Mouse (Mus musculus) layer of hippocampus, adult 11-12 months (tissue): ENCODE data around the gene Slc25a42.

Experiments used
- DNase-seq: peaks from one replicate; pipeline ENCODE4 v3.0.0; 2022; ENCODE audit warnings: low spot score

Slc25a42 gene

GRCm38 (mm10) chr8:70215092-70215491, 3.0 kb upstream of the Slc25a42 start:
- DNase-seq, result no peak

DNA sequence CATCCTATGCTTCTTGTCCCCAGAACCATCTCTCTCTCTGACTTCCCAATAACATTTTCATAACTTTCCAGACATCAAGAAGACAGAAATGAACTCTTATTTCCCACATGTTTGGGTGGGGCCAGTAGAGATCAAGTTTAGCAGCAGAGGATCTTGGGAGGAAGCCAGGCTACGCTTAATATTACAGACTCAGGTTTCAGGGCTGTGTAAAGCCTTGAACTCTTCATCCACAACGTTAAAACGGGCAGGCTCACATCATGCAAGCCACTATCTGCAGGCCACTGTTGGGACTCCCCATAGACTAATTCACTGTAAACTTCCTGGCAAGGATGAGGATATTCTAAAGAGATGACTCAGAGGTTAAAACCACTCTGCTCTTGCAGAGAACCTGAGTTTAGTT, 2.3 kb upstream of the Slc25a42 start:
- DNase-seq, result no peak

GRCm38 (mm10) chr8:70211726-70212111, 386 bp downstream of the Slc25a42 start:
- DNase-seq, result no peak

GRCm38 (mm10) chr8:70211275-70211674, 830 bp downstream of the Slc25a42 start:
- no peak for DNase-seq

GRCm38 (mm10) chr8:70210538-70210937, 1.6 kb downstream of the Slc25a42 start:
- DNase-seq, result no peak

DNA sequence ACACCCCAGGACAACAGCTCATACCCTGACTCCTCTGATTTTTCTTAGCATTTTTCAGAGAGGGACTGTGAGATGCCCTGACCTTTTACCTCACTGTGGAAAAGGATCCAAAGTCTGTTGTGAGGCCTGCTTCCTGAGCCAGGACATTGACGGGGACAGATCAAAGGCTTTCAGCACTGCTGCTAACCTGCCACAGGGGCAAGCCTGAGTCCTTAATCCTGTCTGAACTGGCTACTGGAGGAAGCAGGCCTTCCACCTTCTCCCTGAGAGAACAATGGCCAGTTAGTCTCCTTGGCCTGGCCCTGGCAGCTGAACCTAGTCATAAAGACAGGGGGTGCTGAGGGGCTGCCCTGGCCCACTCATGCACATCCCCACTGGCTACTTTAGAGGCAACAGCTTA, 4.0 kb downstream of the Slc25a42 start:
- no peak for DNase-seq

DNA sequence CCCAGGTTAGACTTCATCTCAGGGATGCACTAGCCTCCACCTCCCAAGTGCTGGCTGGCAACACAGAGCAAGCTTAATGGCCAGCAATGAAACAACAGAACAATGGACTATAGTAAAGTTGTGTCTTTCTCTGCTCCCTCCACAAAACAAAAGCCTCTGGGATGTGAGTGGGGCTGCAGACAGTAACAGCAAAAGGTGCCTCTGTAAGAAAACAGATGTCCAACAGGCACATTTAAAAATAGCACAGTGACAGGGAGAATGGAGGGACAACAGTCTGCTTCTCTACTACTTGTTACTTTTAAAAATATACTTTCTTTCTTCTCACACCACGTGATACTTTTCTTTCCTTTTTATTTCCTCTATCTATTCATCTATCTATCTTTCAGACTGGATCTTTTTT, 7.3 kb downstream of the Slc25a42 start:
- no peak for DNase-seq

- no peak for DNase-seq
Observed at GRCm38 (mm10) chr8:70203072-70203471, 9.0 kb downstream of the Slc25a42 start.

DNA sequence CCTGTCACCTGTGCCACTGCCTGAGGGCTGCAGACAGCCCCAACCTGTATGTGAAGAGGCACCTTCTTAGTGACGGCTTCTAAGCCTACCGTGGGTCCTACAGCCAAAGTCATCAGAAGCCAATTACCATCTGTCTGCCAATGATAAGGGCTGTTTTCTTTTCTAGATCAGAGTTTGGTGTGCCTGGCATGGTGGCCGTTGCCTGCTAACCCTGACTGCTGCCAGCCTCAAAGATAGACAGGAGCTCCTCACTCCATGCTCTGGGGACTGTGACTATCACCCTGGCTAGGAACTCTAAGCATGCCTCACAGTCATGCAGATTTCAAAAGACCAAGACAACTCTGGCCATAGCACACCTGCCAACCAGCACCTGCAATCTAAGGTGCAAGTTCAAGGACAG, 10.7 kb downstream of the Slc25a42 start:
- no peak for DNase-seq

DNA sequence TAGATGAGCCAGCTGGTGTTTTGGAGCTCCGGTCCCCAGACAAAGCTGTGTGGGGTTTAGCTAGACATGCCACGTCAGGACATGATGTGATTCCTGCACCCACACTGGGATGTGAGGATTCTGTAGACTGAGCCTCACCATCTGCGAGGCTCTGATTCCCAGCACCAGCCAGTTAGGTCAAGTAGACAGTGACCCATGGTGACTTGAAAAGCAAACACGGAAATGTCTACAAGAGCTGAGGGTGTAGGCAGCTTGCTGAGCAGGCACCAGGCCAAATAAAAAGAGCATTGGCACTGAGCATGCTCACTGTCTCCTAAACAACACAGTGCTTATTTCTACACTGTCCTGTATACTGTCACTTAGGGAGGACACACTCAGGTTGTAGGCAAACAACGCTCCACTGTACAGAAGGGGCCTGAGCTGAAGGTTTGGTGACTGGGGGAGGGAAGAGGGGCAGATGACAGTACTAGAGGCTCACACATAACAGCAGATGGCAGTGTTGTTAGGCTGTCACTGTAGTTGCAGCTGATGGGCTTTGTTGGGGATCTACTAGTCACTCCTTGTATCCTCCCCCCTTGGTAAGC, 11.9 kb downstream of the Slc25a42 start:
- peak; percentile 72 for DNase-seq

GRCm38 (mm10) chr8:70197603-70198002, 14.5 kb downstream of the Slc25a42 start:
- no peak for DNase-seq

GRCm38 (mm10) chr8:70195762-70196161, 16.3 kb downstream of the Slc25a42 start:
- DNase-seq, result no peak

DNA sequence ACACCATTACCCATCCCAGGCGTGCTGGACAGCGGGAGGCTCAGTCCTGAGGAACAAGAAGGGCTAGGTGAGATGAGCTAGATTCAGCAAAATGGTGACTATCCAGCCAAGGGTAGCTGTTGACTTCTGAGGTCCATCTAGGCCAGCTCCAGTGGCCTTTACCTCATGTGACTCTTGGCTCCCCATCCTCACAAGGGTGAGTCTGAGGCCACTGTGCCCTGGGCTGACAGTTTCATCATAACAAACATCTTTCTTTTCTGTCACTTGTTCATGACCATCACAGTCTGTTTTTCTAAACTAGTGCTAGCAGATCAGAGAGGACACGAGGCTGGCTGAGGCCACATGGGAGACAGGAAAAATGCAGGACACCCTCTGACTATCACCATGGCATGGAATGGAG, 17.9 kb downstream of the Slc25a42 start:
- no peak for DNase-seq

DNA sequence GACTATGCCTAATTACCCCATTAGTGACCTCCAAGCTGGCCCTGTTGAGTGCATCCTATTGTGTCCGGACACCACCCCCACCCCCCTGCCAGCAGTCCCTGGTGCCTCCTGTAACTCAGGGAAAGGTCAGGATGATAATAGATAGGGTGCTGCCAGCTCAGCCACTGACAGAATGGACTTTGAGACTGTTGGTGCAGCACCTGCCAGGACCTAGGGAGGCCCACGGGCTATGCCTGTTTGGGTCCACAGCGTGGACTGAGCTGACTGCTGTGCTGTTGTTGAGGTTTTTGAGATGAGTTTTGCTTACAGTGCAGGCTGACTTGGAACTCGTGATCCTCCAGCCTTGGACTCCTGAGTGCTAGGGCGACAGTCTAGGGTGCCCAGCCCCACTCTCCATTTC, 18.9 kb downstream of the Slc25a42 start:
- no peak for DNase-seq

GRCm38 (mm10) chr8:70188707-70189106, 23.4 kb downstream of the Slc25a42 start:
- no peak for DNase-seq

DNA sequence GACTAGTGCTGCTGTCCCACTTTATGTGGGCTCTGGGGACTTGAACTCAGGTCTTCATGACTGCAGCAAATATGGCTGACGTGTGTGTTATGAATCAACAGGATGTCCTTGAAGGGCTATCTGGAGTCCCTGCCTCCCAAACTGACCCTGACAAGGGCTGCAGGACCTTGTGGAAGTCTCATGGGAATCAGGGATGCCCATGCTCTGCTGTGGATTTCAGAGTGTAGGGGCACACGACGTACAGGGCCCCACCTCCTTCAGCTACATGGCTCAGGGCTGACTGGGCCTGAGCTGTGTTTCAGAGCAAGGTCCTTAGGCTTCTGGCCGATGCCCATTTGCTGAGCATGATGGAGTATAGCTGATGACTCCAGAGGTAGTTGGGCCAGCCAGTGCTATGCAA, 28.9 kb downstream of the Slc25a42 start:
- no peak for DNase-seq

GRCm38 (mm10) chr8:70181903-70182252, 30.2 kb downstream of the Slc25a42 start:
- no peak for DNase-seq

DNA sequence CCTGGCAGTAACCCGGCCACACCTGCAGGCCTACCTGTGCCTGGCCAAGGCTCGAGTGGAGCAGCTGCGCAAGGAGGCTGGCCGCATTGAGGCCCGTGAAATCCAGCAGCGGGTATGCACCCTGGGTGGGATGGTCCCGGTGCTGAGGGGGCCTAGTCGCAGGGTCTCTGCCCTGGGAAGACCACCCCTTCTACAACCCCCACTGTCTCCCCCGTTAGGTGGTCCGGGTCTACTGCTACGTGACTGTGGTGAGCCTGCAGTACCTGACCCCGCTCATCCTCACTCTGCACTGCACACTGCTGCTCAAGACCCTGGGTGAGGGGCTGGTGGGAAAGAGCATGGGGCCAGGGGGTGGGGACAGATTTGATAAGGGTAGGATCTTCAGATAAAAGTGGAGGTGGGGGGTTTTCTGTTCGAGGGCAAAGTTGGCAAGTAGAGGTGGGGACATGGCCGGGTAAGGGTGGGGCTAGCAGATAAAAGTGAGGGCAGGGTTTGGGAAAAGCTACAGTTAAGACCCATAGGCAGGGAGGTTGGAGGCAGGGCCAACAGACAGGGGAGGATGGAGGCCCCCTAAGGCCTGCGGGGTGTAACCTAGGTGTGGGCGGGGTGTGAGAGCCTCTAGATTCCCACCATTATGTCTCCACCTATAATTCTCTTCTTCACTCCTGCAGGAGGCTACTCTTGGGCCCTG, 30.7 kb downstream of the Slc25a42 start:
- no peak for DNase-seq

GRCm38 (mm10) chr8:70179082-70179481, 33.0 kb downstream of the Slc25a42 start:
- no peak for DNase-seq

DNA sequence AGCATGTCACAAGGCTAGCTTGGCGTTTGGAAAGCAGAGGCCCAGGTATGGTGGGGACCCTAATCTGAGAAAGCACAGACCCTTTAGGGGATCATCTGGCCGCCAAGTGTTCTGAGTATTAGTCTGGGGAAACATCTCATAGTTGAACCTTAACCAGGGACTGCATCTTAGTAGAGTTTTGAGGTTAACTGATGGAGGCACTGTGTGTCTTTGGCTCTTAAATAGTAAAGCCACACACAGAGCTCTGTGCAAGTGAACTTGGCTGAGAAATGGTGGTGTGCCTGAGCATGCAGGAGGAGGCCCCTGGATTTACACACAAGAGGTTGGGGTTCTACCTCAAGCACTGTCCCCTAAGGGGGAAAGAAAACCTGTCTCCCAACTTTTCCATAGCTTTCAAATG, 33.9 kb downstream of the Slc25a42 start:
- no peak for DNase-seq

- no peak for DNase-seq
Observed at GRCm38 (mm10) chr8:70174079-70174478, 38.0 kb downstream of the Slc25a42 start.

GRCm38 (mm10) chr8:70173320-70173719, 38.8 kb downstream of the Slc25a42 start:
- no peak for DNase-seq

- DNase-seq, result peak; percentile 95
Observed at GRCm38 (mm10) chr8:70172043-70172681, 39.9 kb downstream of the Slc25a42 start, which contains the start of gene Tmem161a. Gene Tmem161a (plus strand): TSS chr8:70172356.

DNA sequence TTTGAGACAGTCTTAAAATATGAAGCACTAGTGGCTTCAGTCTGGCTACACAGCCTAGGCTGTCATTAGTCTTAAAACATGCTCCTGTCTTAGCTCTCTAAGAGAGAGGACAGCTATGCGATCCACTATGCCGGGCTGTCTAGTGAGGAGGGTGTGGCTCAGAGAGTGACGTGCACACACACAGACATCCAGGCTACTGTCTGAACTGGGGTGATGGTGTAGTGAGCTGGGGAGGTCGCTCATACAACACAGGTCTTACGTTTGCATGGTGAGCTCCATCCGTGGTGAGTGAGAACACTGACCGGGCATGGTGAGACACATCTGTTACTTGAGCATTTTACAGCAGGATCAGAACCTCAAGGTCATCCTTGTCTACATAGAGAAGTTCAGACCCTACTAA, 40.9 kb downstream of the Slc25a42 start:
- DNase-seq, result no peak
